Mouse (Mus musculus) kidney, embryonic 16.5 days (tissue): Measurements from ENCODE around the gene Zfp598. TPM values are rescaled to one million over a fixed set of nuclear protein-coding genes. Genes with fewer than 3 reads are reported as not detected.

Experiments used
- ATAC-seq: fragments of 200-750 bp; cut with Nextera tagmentation; 2 replicates; pipeline ENCODE4 v1.8.0; 2017; ENCODE audit warnings: moderate TSS enrichment; ENCODE audit not compliant: low FRiP score, low TSS enrichment
- H3K27ac ChIP-seq: fragments of 300-500 bp; sonication (generic); 2 replicates; pipeline ENCODE4 v1.5.1; 2014; ENCODE audit warnings: low read length
- H3K27me3 ChIP-seq: fragments of 300-500 bp; sonication (generic); 2 replicates; pipeline ENCODE4 v1.6.1; 2014; ENCODE audit warnings: low read length, control low read depth, mixed read lengths; ENCODE audit not compliant: insufficient read depth
- H3K36me3 ChIP-seq: fragments of 300-500 bp; sonication (generic); 2 replicates; pipeline ENCODE4 v1.6.1; 2014; ENCODE audit warnings: low read length, control low read depth, mixed read lengths; ENCODE audit not compliant: insufficient read depth
- H3K4me1 ChIP-seq: fragments of 300-500 bp; sonication (generic); 2 replicates; pipeline ENCODE4 v1.6.1; 2014; ENCODE audit warnings: low read length, control low read depth, mixed read lengths; ENCODE audit not compliant: insufficient read depth
- H3K4me2 ChIP-seq: fragments of 300-500 bp; sonication (generic); replicated peaks from 2 replicates; pipeline ENCODE4 v1.6.1; 2014; ENCODE audit warnings: low read depth, low read length
- H3K4me3 ChIP-seq: fragments of 300-500 bp; sonication (generic); 2 replicates; pipeline ENCODE4 v1.5.1; 2014; ENCODE audit warnings: mild to moderate bottlenecking, low read length
- H3K9ac ChIP-seq: fragments of 300-500 bp; sonication (generic); replicated peaks from 2 replicates; pipeline ENCODE4 v1.6.1; 2014; ENCODE audit warnings: low read length
- H3K9me3 ChIP-seq: fragments of 300-500 bp; sonication (generic); 2 replicates; pipeline ENCODE4 v1.6.1; 2016; ENCODE audit warnings: low read length, control low read depth
- WGBS: fragments of 180-500 bp; shearing (Covaris S2); extraction: QIAGEN DNeasy Blood & Tissue Kit; methylation state at CpG from one replicate; pipeline ENCODE4 v1.1.7; 2014; 5-methylcytosine and 5-hydroxymethylcytosine counted together
- polyA plus RNA-seq: library from polyadenylated mRNA; unstranded; fragments of >200 nt; fragmentation: Nextera tagmentation; extraction: Ambion mirVana; gene quantifications from 2 replicates; pipeline ENCODE4 v1.2.1, GENCODE M21; 2015

The Zfp598 gene
- polyA plus RNA-seq: 19.7 and 22.7 TPM in 2 replicates

DNA sequence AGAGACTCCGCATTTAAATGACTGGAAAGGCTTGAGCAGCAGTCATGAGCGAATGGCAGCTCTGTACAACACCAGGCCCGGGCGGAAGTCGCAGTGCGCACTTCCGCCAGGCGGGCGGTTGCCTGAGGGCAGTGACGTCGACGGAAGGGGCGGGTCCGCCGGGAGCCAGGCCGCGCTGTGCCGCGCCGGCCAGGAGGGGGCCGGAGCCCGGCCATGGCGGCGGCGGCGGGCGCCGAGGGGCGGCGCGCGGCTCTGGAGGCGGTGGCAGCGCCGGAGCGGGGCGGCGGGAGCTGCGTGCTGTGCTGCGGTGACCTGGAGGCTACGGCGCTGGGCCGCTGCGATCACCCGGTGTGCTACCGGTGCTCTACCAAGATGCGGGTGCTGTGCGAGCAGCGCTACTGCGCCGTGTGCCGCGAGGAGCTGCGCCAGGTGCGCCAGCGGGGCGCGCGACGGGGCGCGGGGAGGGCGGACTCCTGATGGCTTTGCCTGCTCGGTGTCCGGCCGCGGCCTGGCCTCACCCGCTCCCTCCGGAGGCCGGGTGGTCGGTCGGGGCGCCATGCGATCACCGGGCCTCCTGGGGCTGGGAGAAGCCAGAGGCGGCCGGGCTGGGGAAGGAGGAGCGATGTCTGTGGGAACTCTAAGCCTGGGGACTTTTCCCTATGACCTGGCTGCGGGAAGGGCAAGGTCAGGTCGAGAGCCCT, at the start of gene Zfp598:
Gene Zfp598, plus strand, starts transcription at position 143 of the 701 bp plus-strand sequence.
- Histone ChIP-seq H3K4me3 (peak within 1 kb of the TSS; percentile 84), H3K4me2 (peak within 1 kb of the TSS; percentile 92), H3K9ac (peak within 1 kb of the TSS; percentile 95), H3K27ac (peak within 1 kb of the TSS; percentile 80), H3K4me1 (peaks cover 32% of the 10 kb centered on the region), H3K9me3 (no peaks in the 10 kb centered on the region), H3K36me3 (no peaks in the 10 kb centered on the region), H3K27me3 (no peaks in the 10 kb centered on the region)
- peak; percentile 99 for ATAC-seq
- under 1% methylated on average over 76 of the region's 80 CpGs for WGBS

GRCm38 (mm10) chr17:24625472-24625871, 44.0 kb upstream of the Zfp598 start:
- WGBS: 95% methylated on average over 8 of the region's 8 CpGs
- H3K27ac ChIP-seq: no peak overlapping the region
- no peak for ATAC-seq
- no peaks in the 10 kb centered on the region for H3K27me3 ChIP-seq
- no peaks in the 10 kb centered on the region for H3K9me3 ChIP-seq
- no peaks in the 10 kb centered on the region for H3K4me1 ChIP-seq
- H3K4me3 ChIP-seq: no peak overlapping the region
- no peak overlapping the region for H3K4me2 ChIP-seq
- no peak overlapping the region for H3K9ac ChIP-seq
- H3K36me3 ChIP-seq: peaks cover 77% of the 10 kb centered on the region

DNA sequence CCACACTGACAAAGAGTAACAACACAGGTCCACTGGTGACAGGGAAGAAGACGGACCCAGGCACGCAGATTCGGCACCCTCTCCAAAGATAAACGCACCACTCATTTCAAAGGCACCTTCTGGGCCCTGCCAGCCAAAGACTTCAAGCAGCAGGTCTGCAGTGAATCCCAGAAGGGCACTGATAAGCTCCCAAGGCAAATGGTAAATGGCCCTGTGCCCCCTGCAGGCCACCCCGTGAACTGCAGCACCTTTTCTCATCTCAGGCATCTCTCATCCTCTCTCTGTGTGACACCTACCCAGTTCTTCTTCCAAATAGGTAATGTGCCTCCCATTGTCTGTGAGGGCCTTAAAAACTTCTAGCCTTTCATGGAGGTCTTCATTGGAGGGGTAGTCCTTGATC, 40.8 kb upstream of the Zfp598 start:
- peaks cover 16% of the 10 kb centered on the region for H3K4me1 ChIP-seq
- H3K9me3 ChIP-seq: no peaks in the 10 kb centered on the region
- H3K27me3 ChIP-seq: no peaks in the 10 kb centered on the region
- H3K4me2 ChIP-seq: no peak overlapping the region
- ATAC-seq: no peak
- WGBS: 51% methylated on average over 5 of the region's 5 CpGs
- no peak overlapping the region for H3K9ac ChIP-seq
- H3K27ac ChIP-seq: no peak overlapping the region
- H3K4me3 ChIP-seq: no peak overlapping the region
- H3K36me3 ChIP-seq: peaks cover 52% of the 10 kb centered on the region

DNA sequence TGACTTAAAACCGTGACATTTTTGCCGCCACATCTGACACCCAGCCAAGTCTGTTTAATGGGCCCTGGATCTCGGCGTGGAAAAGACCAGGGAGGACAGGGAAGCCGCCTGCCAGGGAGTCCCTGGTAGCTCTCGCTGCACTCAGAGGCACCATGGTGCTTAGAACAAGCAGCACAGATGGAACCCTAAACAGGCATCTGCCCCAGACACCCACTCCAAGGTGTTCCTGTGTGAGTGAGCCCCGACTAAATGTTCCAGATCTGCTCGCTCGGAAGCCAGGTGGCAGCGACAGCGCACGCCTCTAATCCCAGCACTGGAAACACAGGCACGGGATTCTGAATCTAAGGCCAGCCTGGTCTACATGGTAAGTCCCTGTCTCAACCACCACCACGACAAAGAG, 39.4 kb upstream of the Zfp598 start:
- Histone ChIP-seq H3K4me3 (no peak overlapping the region), H3K36me3 (peaks cover 41% of the 10 kb centered on the region), H3K27me3 (no peaks in the 10 kb centered on the region), H3K4me1 (peaks cover 17% of the 10 kb centered on the region), H3K9ac (no peak overlapping the region), H3K9me3 (no peaks in the 10 kb centered on the region), H3K27ac (no peak overlapping the region), H3K4me2 (no peak overlapping the region)
- ATAC-seq: no peak
- 90% methylated on average over 14 of the region's 14 CpGs for WGBS

DNA sequence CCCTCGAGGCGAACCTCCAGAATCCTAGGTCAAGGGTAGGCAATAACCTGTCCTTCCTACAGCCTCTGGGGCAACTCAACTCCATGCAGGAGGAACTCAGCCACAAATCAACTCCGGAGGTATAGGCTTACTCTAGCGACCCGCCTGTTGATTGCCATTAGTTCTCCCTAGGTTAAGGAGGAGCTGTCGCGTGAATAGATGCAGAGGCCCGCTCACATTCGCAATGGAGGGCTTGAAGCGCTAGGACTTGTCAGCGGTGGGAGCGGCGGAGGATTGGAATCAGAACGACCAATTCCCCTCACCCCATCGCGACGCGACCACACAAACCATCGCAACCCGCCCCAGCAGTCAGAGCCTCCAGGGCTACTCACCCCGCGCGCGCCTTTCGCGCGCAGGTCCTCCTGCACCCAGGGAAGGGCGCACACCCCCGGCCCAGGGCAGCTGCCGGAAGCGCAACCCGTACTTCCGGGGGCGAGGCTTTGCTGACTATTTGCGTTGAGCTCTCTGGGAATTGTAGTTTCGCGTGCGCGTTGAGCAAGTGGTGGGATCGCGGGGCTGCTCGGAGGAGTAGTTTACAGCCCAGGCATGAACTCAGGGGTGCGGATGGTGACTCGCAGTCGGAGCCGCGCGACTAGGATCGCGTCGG, 37.2 kb upstream of the Zfp598 start, which contains the start of the genes Tsc2 and Nthl1:
Gene Tsc2, minus strand, starts transcription at position 464 of the 646 bp plus-strand sequence.
Gene Nthl1, plus strand, starts transcription at position 514 of the 646 bp plus-strand sequence.
- peak within 1 kb of the TSS; percentile 77 for H3K4me3 ChIP-seq
- WGBS: under 1% methylated on average over 51 of the region's 51 CpGs

DNA sequence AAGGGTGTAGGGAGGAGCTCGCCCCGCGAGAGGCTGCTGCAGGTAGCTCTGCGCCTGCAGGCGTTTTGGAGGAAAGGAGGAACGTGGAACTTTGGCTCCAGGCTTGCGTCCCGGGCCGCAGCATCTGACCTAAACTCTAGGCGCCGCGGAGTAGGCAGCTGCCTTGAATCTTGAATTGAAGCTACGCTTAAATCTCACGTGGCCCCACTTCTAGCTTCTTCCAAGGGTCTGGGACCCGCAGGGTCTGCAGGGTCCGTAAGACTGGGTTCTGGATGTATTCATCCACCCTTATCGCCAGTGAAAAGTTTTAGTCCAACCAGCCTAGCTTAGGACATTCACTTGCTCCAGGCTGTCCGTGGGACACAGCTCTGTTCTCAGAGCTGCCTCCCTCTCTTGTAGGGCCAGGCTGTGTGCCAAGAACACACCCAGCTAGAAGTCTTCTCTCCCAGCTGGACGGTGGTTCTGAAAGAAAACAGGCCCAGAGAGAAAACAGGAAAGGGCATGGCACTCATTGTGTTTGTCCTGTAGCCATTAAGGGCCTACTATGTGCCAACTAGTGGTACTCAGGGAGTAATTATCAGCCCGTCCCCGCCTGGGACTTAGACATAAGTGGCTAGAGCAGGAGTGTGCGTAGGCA, 36.6 kb upstream of the Zfp598 start:
- Histone ChIP-seq H3K9me3 (no peaks in the 10 kb centered on the region), H3K27me3 (no peaks in the 10 kb centered on the region), H3K4me1 (peaks cover 17% of the 10 kb centered on the region), H3K9ac (peak overlapping the region; percentile 89), H3K4me2 (peak overlapping the region; percentile 79), H3K36me3 (peaks cover 21% of the 10 kb centered on the region), H3K4me3 (peak overlapping the region; percentile 77), H3K27ac (peak overlapping the region; percentile 93)
- 11% methylated on average over 22 of the region's 22 CpGs for WGBS
- peak; percentile 52 for ATAC-seq

More for the DNA sequence above, 37.2 kb upstream of the Zfp598 start, which contains the start of the genes Tsc2 and Nthl1:
- H3K27ac ChIP-seq: peak within 1 kb of the TSS; percentile 93
- peak within 1 kb of the TSS; percentile 89 for H3K9ac ChIP-seq
- peaks cover 27% of the 10 kb centered on the region for H3K36me3 ChIP-seq
- H3K9me3 ChIP-seq: no peaks in the 10 kb centered on the region
- peak; percentile 89 for ATAC-seq
- H3K27me3 ChIP-seq: no peaks in the 10 kb centered on the region
- peak within 1 kb of the TSS; percentile 79 for H3K4me2 ChIP-seq
- H3K4me1 ChIP-seq: peaks cover 17% of the 10 kb centered on the region

DNA sequence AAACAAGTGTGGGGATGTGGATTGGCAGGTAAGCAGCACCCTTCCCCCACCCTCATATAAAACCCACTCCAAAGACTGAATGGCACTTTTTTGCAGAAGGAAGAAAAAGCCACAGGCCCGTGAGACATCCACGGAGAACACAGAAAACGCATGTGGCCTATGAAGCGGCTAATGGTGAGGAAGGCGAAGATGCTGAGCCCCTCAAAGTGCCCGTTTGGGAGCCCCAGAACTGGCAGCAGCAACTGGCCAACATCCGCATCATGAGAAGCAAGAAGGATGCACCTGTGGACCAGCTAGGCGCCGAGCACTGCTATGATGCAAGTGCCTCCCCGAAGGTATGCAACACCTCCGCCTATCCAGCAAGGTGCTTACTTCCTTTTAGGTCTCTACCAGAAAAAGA, 35.7 kb upstream of the Zfp598 start:
- 97% methylated on average over 11 of the region's 11 CpGs for WGBS
- no peaks in the 10 kb centered on the region for H3K27me3 ChIP-seq
- H3K9me3 ChIP-seq: no peaks in the 10 kb centered on the region
- H3K36me3 ChIP-seq: peaks cover 20% of the 10 kb centered on the region
- H3K4me2 ChIP-seq: no peak overlapping the region
- no peak overlapping the region for H3K9ac ChIP-seq
- ATAC-seq: no peak
- H3K4me1 ChIP-seq: peaks cover 24% of the 10 kb centered on the region
- 0 out of 2 replicates have a peak overlapping the region, but pooled peaks have one; percentile 93 for H3K27ac ChIP-seq
- H3K4me3 ChIP-seq: no peak overlapping the region

DNA sequence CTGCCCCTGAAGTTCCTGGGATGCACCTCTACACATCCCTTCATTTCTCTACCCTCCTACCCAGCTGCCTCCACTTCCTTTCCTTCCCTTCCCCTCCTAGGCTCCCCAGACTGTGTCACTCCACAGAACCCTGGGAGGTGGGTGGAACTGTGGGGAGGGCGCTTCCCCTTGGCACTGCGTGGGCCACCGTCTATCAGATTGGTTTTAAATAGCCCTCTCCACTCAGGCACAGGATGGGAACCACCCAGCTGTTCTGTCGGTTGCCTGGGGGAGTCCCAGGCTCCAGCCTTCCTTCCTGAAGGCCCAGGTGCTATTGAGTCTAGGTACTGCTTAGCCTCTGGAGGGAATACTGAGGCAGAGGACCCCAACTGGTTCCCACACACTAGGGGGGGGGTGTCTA, 34.5 kb upstream of the Zfp598 start:
- no peaks in the 10 kb centered on the region for H3K9me3 ChIP-seq
- WGBS: 67% methylated on average over 4 of the region's 4 CpGs
- no peaks in the 10 kb centered on the region for H3K27me3 ChIP-seq
- ATAC-seq: no peak
- no peak overlapping the region for H3K4me2 ChIP-seq
- peaks cover 11% of the 10 kb centered on the region for H3K36me3 ChIP-seq
- peaks cover 32% of the 10 kb centered on the region for H3K4me1 ChIP-seq
- H3K27ac ChIP-seq: no peak overlapping the region
- no peak overlapping the region for H3K4me3 ChIP-seq
- H3K9ac ChIP-seq: no peak overlapping the region

DNA sequence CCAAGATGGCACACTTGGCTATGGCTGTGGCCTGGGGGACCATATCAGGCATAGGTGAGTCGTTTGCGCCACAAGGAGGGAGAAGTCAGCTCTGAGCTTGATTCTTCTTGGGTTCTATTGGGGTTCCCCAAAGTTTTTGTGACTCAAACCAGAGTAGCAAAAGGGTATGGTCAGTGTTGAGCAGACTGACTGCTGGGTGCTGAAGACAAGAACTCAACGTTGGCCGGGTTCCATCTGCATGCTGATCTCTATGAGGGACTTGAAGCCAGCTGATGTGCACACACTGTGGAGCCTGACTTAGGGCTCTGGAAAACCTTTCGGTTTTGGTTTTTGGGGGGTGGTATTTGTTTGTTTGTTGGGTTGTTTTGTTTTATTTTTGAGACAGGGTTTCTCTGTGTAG, 33.8 kb upstream of the Zfp598 start:
- 96% methylated on average over 5 of the region's 5 CpGs for WGBS

More for the DNA sequence above, 33.8 kb upstream of the Zfp598 start:
- Histone ChIP-seq H3K4me2 (no peak overlapping the region), H3K9ac (no peak overlapping the region), H3K4me1 (peaks cover 34% of the 10 kb centered on the region), H3K27me3 (no peaks in the 10 kb centered on the region), H3K4me3 (no peak overlapping the region), H3K27ac (no peak overlapping the region), H3K9me3 (no peaks in the 10 kb centered on the region), H3K36me3 (peaks cover 11% of the 10 kb centered on the region)
- ATAC-seq: no peak
